Mouse (Mus musculus): ENCODE results near the gene Abr.

The Abr gene

DNA sequence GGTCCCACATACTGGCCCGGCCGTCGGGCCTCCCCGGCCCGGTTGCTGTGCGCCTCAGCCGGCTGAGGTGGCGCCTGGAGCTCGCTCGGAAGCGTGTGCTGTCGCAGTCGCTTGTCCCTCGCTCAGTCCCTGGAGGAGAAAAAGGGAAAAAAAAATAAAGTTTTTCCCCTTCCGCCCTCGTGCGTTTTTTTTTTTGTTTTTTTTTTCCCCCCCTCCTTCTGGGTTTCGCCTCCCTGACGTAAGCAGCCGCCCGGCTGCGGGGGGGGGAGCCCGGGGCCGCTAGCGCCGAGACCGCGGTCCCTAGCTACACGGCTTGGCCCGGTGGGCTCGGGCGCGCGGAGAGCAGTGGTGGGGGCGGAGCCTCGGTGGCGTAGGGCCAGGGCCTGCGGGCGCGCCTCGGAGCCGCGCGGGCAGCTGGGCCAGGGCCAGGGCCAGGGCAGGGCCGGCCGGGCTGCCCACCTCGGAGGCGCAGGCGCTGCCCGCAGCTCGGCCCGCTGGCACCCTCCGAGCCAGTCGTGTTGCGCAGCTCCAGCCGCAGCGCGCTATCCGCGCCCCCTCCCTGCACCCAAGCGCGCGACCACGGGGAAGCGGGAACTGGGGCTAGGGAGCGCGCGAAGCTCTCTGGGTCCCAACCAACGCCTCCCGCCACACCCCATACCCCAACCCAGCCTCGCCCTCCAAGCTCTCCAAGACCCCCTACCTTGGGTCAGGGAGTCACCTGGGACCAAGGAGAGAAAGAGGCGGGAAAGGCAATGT, 1.3 kb upstream of the Abr start:
- peak; percentile 32 to 42 for DNase-seq (ENCODE audit: low spot score in 2 of 2)

DNA sequence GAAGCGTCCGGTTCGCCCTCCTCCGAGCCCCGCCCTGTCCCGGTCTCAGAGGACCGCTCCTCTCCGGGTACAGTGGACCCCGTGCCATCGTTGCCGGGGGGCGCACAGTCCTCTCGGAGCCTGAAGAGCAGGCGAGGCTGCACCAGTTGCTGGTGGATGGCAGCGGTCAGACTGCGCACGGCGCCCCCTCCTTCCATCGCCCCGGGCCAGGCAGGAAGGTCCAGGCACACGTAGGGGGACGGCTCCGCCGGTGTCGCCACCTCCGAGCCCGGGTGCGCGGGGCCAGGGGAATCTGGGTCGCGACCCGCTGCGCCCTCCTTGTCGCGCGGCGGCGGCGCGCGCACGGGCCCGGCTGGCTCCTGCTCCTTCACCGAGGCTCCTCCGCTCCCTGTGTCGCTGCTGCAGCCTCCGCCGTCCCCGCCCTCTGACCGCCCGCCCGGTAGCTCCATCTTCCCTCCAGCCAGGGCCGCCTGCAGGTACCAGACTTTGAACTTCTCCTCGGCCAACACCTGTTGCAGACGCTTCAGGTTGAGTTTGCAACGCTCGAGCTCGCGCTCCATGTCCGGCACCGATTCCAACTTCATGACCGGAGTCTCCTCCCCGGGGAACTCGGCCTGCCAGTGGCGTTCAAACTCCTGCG, 572 bp upstream of the Abr start:
- peak; percentile 13 to 30 for DNase-seq (ENCODE audit: low spot score in 2 of 2)

DNA sequence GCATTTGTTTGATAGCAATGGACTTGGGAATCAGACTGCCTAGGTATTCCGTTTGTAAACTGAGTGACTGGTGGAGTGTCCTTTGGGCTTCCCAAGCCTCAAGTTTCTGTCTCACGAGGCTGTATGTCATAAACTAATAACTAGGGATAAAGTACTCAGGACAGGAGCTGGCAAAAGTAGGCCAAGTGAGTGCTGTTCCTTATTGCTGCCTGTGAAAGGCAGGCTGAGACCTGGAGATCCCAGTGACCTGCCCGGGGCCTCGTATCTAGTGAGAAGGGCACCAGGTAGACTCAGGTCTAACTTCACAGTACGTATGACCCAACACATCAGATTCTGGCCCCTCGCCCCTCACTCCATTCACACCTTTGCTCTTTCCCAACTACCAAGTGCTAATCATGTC, 4.0 kb downstream of the Abr start:
- no peak for DNase-seq (ENCODE audit: low spot score in 2 of 2)

DNA sequence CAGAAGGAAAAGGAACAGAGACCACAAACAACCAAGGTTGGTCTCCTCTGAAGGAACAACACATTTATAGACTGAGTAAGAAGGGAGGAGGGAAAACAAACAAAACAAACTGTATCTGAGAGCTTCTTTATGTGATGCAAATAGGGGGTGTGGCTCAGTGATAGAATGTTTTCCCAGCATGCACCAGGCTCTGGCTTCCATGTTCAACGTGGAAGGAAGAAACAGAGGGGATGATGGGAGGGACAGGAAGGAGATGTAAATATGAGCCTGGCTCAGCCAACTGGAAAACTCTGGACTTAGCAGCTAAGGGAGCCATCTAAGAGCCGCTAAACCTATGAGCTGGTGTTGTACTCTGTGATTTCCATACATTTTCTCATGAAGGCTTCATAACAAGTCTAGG, 7.9 kb downstream of the Abr start:
- DNase-seq (ENCODE audit: low spot score in 2 of 2) = no peak

DNA sequence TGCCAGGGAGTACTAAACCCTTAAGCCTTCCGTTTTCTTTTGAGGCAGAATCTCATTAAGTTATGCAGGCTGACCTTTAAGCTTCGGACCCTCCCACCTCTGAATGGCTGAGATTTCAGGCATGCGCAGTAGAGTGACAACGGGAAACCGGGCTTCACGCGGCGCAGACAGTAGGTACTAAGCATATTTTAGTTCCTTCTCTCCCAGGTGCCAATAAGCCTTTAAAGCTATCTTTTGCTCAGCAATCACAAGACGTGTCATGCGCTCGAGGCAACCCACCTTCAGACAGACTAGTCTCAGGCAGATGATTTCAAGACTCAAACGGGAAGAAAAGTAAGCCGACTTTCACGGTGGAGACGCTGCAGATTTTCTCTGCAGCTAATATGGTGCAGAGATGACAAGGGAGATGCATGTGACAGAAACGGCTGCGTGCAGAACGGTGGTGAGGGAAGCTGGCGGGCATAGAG, 9.4 kb downstream of the Abr start:
- DNase-seq (ENCODE audit: low spot score in 2 of 2) = peak in 1 of 2 experiments; percentile 21

DNA sequence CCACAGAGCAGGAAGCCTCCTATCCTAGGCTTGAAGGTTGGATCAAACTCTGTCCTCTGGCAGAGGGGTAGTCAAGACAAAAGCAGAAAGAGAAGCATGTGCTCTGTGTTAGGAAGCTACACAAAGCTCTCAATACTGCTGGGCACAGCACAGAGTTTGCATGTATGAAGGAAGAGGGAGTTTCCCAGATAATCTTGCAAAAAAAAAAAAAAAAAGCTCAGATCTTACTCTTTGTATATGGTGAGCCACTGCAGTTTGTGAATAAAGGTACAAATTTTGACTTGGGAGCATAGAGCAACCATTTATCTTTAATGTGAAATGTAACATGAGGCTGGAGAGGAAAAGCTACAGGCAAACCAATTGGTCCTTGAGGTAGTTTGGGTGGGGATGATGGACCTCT, 11.2 kb downstream of the Abr start:
- no peak for DNase-seq (ENCODE audit: low spot score in 2 of 2)

DNA sequence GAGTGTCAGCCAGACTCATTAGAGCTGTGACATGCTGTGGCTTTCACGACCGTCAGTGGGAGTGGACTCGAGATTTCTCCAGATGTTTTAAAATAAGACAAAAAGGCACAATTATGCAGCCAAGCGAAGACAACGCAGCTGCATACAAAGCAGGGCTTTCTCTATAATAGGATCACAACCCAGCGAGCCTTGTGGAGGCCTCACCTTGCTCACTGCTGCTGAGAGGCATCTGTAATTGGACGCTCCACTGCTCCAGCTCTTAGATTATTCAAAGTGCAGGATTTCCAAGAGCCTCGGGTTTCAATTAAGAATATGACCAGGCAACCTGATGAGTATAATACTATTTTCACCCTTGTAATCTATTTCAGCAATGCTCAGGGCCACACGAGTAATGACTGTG, 15.6 kb downstream of the Abr start:
- DNase-seq (ENCODE audit: low spot score in 2 of 2) = no peak

DNA sequence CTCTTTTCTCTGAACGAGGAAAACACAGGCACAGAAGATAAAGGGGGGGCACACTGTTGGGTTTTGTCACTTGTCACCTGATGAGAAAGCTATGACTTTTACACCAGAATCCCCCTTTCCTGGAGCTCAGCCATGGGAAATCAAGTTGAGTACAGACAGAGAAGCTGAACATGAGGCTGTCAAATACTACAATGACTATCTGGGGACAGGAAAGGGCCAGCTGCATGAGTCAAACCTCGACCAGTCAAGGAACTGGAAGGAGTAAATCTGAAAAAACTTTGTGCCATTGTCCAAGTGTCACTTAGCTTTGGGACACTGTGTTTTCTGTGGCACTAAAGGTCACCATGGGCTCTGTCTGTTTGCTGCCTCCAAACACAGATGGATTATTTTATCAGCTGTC, 22.9 kb downstream of the Abr start:
- no peak for DNase-seq (ENCODE audit: low spot score in 2 of 2)

DNA sequence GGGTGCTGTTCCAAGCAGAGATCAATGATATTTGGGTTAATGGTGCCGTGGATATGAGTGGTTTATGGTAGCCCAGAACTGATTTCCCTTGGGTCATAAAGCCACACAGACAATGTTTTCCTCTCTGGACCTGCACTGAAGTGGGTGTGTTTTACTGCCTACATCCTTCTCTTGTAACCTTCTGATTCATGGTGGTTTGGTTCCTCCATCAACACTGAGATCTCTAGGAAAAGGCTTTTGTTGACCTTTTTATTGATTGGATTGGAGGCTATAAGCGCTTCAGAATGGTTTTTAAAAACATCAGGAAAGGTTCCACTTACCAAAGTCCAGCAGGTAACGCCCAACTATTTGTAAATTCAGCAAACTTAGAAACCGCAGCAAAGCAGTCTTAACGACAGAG, 23.4 kb downstream of the Abr start:
- DNase-seq (ENCODE audit: low spot score in 2 of 2) = no peak

DNA sequence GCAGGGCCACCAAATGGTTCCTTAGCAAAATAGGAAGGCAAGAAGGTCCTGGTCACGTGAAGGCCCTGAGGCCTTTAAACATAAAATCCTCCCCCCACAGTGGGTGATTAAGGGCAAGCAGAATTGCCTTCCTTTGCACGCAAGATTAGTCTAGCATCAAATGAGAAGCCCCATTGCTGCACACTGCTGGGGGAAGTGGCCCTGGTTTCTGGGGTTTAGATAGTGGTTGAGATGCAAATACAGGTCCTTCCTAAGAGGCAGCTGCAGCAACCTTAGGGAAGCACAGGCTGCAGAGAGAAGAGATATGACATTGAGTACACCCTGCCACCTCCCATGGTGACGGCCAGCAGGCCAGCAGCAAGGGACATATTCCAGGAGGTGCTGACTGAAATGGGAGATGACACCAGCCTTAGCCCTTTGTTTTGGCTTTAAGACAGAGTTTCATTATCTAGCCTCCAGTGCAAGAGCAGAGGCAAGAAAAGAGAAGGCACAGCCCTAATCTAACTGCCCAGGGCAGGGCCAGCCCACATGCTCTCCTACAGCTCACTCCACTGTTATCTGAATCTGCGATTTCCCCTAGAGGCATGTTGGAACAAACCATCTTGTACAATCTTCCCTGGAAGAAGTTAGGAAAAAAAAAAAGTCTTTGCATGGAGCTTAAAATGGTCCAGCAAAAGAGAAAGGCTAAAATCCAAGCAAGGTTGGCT, 28.3 kb downstream of the Abr start:
- DNase-seq (ENCODE audit: low spot score in 2 of 2) = no peak

DNA sequence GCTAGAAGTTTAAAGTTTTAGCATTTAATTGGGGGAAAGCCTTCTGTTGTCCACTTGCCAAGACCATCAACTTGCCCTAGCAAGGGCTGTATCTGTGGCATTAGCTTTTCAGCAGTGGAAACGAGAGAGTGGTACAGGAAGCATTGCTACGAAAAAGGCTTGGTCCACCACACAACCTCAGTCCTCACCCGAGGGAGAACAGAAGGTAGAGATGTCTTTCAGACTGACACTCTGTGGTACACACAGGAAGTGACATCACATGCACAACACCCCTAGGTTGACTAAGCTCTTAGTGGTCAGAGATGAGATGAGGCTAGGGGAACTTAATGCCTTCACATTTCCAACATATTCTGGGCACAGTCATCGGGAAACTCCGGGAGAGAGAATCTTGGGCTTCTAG, 32.4 kb downstream of the Abr start:
- no peak for DNase-seq (ENCODE audit: low spot score in 2 of 2)

DNA sequence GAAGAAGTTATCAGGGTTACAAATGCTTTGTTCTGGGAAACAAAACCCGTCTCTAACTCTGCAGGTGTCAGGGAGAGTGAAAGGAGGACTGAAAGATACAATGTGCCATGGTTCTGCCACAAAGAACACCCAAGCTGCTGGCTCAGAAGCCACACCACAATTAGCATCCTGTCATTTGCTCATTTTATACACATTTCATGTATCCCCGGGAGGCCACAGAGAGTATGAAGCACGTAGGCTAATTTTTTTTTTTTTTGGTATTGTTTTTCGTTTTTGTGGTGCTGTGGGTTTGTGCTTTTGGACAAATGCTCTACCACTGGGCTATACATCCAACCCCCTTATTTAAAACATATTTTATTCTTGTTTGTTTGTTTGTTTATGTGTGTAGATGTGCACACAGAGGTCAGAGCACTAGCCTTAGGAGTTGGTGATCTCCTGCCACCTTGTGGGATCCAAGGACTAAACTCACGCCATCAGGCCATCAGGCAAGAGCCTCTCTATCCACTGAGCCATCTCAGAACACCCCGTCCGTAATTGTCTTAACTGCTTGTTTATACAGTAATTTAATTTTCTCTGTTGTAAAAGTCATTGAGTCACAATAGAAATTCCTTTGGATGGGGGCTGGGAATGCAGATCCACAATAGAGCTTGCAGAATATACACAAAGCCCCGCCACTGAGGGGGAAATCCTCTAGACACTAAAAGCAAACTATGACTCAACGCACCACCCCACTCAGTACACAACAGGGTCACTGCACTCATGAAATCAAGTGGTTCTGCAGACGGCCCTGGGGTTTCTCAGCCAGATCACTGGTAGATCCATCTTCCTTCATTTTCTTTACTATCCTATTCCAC, 33.3 kb downstream of the Abr start:
- DNase-seq (ENCODE audit: low spot score in 2 of 2) = peak; percentile 18 to 19

DNA sequence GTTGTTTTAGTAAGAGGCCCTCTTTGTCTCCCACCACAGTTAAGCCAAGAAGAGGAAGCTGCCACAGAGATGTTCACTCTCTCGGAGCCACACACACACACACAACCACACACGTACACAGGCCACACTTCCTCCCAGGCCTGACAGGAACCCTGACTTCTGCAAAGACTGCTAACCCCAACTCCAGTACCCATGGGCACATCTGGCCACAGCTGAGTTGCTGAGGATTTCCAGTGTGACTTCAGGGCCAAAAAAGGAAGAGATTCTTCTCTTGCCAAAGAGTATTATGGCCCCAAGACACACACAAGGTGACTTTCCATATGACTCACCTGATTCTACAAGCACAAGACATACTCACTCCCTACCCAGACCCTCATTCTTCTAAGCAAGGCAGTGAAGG, 34.1 kb downstream of the Abr start:
- no peak for DNase-seq (ENCODE audit: low spot score in 2 of 2)

DNA sequence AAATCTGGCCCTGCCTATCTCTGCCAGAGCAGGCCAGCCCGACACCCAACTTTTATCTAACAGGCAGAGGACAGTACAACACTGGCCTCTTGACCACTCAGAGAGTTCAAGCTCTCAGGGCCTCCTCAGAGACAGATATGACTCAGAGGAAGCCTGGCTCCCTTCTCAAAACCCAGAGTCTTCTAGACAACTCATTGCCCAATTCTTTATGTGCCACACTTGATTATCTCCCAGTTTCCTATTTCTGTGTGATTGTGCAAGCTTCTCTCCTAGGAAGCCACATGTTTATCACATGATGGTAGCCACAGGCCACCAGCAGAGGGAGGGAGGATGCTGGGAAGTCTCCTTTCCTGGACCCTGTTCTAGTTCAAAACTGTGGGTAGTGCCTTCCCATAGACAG, 34.8 kb downstream of the Abr start:
- no peak for DNase-seq (ENCODE audit: low spot score in 2 of 2)

DNA sequence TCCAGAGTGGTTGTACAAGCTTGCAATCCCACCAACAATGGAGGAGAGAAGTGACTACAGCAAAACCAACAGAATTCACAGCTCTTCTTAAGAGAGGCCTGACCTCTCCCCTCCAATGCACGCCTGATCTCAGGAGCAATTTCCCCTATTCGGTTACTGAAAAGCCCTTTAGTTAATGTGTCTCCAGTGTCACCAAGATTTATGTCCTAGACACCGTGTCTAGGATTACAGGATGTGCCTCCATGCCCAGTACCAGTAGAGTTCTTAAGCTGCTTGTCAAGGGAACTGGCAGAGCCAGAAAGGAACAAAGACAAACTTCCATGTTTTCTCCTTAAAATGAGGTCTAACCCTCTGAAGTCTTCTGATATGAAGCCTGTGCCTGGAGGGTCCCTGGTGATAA, 36.0 kb downstream of the Abr start:
- no peak for DNase-seq (ENCODE audit: low spot score in 2 of 2)

DNA sequence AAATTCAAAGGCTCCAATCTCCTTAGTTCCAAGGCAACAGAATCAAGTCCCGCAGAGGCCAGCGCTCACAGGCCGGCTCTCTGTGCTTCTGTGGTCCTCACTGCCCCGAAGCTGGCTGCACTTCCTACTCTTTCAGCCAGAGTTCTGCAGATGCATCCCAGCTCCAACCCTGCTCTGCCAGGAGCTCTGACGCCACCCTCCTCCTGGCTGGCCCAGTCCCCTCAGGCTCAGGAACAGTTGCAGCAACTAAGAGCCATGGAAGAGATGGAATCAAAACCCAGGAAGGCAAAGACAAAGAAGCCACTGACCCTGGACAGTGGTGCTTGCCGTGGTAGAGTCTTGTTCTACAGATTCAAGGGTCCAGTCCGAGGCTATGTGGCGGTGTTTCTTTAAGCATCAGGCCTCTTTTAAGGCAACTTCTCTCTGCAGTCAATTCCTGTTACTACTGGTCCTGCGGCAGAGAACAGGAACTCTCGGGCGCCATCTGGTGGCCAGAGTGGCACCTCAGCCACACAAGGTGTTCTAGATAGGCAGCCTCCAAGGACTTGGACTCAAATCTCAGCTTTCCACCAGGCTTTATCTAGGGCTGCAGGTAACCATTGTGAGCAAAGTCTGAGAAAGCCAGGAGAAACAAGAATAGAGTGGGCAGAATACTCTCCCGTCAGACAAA, 44.4 kb downstream of the Abr start:
- peak; percentile 82 to 85 for DNase-seq (ENCODE audit: low spot score in 2 of 2)

DNA sequence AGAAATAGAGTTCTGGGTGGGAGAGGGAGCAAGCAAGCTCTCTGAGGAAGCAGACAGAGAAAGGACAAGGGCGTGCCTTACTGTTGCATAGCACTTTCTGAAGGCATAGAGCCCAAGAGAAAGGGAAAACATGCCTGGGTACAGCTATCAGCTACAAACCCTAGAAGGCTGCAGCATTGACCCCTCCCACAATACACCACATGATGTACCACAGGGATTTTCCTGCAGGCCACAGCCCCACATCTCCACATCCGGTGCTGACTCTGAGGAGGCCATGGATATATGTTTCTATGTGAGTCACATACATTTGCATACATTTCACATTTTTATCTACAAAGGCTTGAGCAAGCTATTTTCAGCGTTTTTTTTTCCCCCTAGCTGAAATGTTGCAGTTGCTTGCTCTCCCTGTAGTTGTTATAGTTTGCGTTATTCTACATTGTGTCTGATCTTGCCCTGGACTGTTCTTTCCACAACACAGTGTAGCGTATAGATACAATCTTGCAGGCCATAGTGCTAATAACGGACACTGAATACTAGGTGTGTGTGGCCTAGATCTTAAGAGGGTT, 49.2 kb downstream of the Abr start:
- DNase-seq (ENCODE audit: low spot score in 2 of 2) = no peak

DNA sequence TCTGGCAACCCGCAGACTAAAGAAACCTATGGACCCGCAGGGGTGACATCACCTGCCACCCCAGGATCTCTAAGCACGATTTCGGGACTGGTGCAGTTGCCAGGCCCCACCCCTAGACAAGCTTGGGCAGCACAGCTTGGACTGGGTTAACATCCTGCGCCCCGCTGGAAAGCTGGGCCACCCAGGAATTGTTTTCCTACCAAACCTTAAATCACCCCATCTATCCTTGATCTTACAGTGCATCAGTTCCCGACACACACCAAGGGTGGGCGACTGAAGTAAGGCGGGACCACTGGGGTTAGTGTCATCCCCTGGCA, 50.5 kb downstream of the Abr start:
- no peak for DNase-seq (ENCODE audit: low spot score in 2 of 2)

DNA sequence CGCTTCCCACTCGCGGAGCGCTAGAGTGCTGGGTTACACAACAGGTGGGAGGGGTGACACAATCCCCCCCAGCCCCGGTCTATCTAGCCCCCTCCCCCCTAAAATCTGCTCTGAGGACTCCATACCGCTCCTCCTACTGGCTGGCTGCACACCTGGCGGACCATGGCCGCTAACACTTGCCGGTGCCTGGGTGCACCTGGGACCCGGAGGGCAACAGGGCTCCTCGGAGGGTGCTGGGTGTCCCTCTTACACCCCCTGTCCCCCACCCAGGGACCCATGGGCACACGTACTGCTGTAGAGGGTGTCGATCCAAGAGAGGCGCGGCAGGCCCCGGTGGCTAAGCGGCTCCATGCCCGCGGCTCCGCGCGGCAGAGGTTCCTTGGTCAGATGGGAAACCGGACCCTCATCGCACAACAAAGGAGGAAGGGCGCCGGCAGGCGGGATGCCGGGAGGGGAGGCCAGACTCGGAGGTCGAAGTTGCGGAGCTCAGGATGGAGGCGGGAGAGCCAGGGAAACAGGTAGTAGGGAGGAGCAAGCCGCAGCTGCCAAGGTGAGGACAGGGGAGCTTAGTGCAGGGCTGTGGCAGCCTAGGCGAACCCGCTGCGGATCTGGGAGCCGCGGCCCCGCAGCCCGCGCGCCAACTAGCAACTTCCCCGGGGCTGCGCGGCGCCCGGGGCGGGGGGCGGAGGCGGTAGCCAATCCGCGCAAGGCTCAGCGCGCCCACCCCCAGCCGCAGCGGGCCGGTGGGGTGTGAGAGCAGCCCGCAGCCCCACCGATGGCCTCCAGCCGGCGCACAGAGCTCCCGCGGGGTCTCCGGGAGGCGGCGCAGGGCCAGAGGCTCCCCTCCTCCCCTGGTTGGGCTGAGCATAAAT, 51.1 kb downstream of the Abr start:
- DNase-seq (ENCODE audit: low spot score in 2 of 2) = peak in 1 of 2 experiments; percentile 2

DNA sequence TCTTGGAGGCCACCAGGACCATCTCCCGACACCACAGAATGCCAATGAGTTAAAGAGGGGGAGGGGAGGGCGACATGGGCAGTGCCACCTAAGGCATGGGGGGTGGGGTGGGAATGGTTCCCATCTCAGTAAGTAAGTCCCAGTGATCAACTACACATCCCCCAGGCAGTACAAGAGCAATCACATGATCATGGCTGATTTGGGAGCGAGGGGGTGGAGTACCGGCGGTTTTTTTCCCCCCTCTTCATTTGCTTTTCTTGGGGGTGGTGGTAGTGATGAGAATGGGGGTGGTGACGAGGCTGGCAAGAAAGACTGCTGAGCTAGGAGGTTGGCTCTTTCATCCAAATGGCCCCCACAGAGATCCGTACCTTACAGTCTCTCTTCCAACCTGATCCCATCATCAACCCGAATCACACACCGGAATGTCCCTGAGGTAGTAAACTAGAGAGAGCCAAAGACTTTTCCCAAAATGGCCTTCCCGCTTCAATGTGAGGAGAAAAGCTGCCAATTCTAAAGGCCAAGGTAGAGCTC, 51.8 kb downstream of the Abr start:
- no peak for DNase-seq (ENCODE audit: low spot score in 2 of 2)
